Mouse (Mus musculus) forebrain, embryonic 10.5 days (tissue): ENCODE measurements around the gene Slc36a2. TPM values are rescaled to one million over a fixed set of nuclear protein-coding genes. Genes with fewer than 3 reads are reported as not detected.
"Not testable (repeated sequence)": the region's sequence is repeated elsewhere in the genome, so short reads cannot be mapped to it uniquely, and the experiment has no call there.

ENCODE experiments used
- DNase-seq: peaks from one replicate; pipeline ENCODE4 v3.0.0-alpha.2; 2017; ENCODE audit warnings: low spot score; ENCODE audit errors: extremely low spot score
- H3K27ac ChIP-seq: fragments of 300-500 bp; sonication (generic); 2 replicates; pipeline ENCODE4 v1.5.1; 2016; ENCODE audit warnings: mild to moderate bottlenecking
- H3K27me3 ChIP-seq: fragments of 300-500 bp; sonication (generic); 2 replicates; pipeline ENCODE4 v1.6.1; 2016; ENCODE audit warnings: mild to moderate bottlenecking; ENCODE audit not compliant: poor library complexity, severe bottlenecking
- H3K36me3 ChIP-seq: fragments of 300-500 bp; sonication (generic); replicated peaks from 2 replicates; pipeline ENCODE4 v1.6.1; 2016; ENCODE audit warnings: mild to moderate bottlenecking, moderate library complexity
- H3K4me1 ChIP-seq: fragments of 300-500 bp; sonication (generic); 2 replicates; pipeline ENCODE4 v1.6.1; 2016
- H3K4me3 ChIP-seq: fragments of 300-500 bp; sonication (generic); 2 replicates; pipeline ENCODE4 v1.5.1; 2016; ENCODE audit warnings: mild to moderate bottlenecking, moderate library complexity
- H3K9me3 ChIP-seq: fragments of 300-500 bp; sonication (generic); 2 replicates; pipeline ENCODE4 v1.6.1; 2016; ENCODE audit warnings: mild to moderate bottlenecking, moderate library complexity
- WGBS: fragments of 180-500 bp; shearing (Covaris S2); methylation state at CpG from one replicate; pipeline ENCODE4 v1.1.7; 2016; 5-methylcytosine and 5-hydroxymethylcytosine counted together
- polyA plus RNA-seq: library from polyadenylated mRNA; unstranded; fragments of >200 nt; fragmentation: Nextera tagmentation; extraction: Ambion mirVana; gene quantifications from 2 replicates; pipeline ENCODE4 v1.2.1, GENCODE M21; 2016

Gene Slc36a2
- polyA plus RNA-seq, 1 experiment from 2014 or later, result 0.46 TPM

DNA sequence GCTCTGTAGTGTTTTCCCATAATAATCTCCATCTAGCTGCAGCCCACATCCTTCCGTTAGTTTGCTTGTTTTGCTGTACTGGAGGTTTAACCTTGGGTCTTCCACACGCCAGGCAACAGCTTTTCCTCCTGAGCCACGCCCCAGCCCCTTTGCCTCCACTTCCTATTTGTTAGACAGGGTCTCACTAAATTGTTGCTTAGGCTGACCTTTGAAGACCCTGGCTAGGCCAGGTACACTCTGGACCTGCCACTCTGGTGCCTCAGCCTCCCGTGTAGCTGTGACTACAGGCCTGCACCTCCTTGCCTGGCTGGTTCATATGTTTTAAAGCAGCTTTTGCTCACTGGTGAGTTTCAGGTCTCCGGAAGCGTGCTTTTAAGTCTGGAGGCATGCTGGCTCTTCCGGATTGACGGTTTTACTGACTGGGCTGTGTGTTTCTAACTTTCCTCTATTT, 64.0 kb downstream of the Slc36a2 start:
- H3K27me3 ChIP-seq, result no peaks in the 10 kb centered on the region
- no peak for DNase-seq
- no peak overlapping the region for H3K27ac ChIP-seq
- WGBS, result 84% methylated on average over 8 of the region's 8 CpGs
- H3K4me3 ChIP-seq, result no peak overlapping the region
- H3K9me3 ChIP-seq, result peaks cover 5% of the 10 kb centered on the region; the same call in 1 of the 2 replicates
- no peaks in the 10 kb centered on the region for H3K36me3 ChIP-seq
- H3K4me1 ChIP-seq, result no peaks in the 10 kb centered on the region

DNA sequence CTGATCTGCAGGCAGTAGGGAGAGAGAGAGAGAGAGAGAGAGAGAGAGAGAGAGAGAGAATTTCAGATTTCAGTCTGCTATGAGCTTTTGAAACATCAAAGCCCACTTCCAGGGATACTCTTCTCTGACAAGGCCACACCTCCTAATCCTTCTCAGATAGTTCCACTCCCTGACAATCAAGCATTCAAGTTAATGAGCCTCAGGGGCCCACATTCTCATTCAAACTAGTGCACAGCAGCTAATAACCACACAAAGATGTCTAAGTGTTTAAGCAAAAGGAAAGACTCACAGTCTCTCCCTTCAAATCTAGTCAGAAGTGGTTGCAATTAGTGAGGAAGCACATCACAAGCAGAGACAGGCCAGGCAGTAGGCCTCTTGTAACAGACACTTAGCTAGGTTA, 64.6 kb downstream of the Slc36a2 start:
- no peaks in the 10 kb centered on the region for H3K4me1 ChIP-seq
- no peak for DNase-seq
- no peaks in the 10 kb centered on the region for H3K27me3 ChIP-seq
- no peak overlapping the region for H3K4me3 ChIP-seq
- peaks cover 5% of the 10 kb centered on the region; the same call in 1 of the 2 replicates for H3K9me3 ChIP-seq
- H3K36me3 ChIP-seq, result no peaks in the 10 kb centered on the region
- no peak overlapping the region for H3K27ac ChIP-seq

GRCm38 (mm10) chr11:55117031-55117430, 67.8 kb downstream of the Slc36a2 start:
- Histone ChIP-seq H3K27me3 (no peaks in the 10 kb centered on the region), H3K4me3 (no peak overlapping the region), H3K4me1 (peaks cover 10% of the 10 kb centered on the region), H3K27ac (no peak overlapping the region), H3K9me3 (peaks cover 5% of the 10 kb centered on the region; the same call in 1 of the 2 replicates), H3K36me3 (no peaks in the 10 kb centered on the region)
- no peak for DNase-seq
- 86% methylated on average over 2 of the region's 2 CpGs for WGBS

GRCm38 (mm10) chr11:55116004-55116403, 68.9 kb downstream of the Slc36a2 start:
- 93% methylated on average over 3 of the region's 3 CpGs for WGBS
- Histone ChIP-seq H3K27ac (no peak overlapping the region), H3K4me3 (no peak overlapping the region), H3K36me3 (no peaks in the 10 kb centered on the region), H3K27me3 (no peaks in the 10 kb centered on the region), H3K9me3 (peaks cover 5% of the 10 kb centered on the region; the same call in 1 of the 2 replicates), H3K4me1 (peaks cover 10% of the 10 kb centered on the region)
- DNase-seq, result no peak

DNA sequence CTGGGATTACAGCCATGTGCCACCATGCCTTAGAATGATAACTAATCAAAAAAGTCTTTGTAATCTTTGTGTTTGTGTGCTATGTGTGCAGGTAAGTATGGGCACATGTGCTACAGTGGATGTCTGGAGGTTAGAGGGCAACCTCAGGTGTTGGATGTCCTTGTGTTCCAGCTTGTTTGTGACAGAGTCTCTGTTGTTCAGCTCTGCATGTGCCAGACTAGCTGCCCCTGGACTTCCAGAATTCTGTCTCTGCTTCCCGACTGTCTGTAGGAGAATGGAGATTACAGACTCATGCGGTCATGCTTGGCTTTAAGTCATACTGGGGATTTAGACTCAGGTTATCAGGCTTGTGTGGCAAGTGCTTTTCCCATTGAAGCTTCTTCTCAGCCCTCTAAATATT, 70.6 kb downstream of the Slc36a2 start:
- no peak overlapping the region for H3K27ac ChIP-seq
- no peak for DNase-seq
- 88% methylated on average over 2 of the region's 2 CpGs for WGBS

GRCm38 (mm10) chr11:55113861-55114250, 71.0 kb downstream of the Slc36a2 start:
- H3K27ac ChIP-seq, H3K9me3 ChIP-seq, DNase-seq, H3K27me3 ChIP-seq, H3K36me3 ChIP-seq, H3K4me3 ChIP-seq: not testable (repeated sequence)
- H3K4me1 ChIP-seq, result peaks cover 10% of the 10 kb centered on the region
- WGBS, result 65% methylated on average over 4 of the region's 4 CpGs

More for the DNA sequence above, 70.6 kb downstream of the Slc36a2 start:
- peaks cover 10% of the 10 kb centered on the region for H3K4me1 ChIP-seq
- H3K9me3 ChIP-seq, result no peaks in the 10 kb centered on the region
- no peaks in the 10 kb centered on the region for H3K36me3 ChIP-seq
- H3K4me3 ChIP-seq, result no peak overlapping the region
- H3K27me3 ChIP-seq, result no peaks in the 10 kb centered on the region

- DNase-seq, result no peak
- no peak overlapping the region for H3K27ac ChIP-seq
- H3K36me3 ChIP-seq, result no peaks in the 10 kb centered on the region
- no peaks in the 10 kb centered on the region for H3K27me3 ChIP-seq
- no peak overlapping the region for H3K4me3 ChIP-seq
- no peaks in the 10 kb centered on the region for H3K9me3 ChIP-seq
- 70% methylated on average over 7 of the region's 7 CpGs for WGBS
- H3K4me1 ChIP-seq, result peaks cover 10% of the 10 kb centered on the region
These were observed 71.5 kb downstream of the Slc36a2 start for GRCm38 (mm10) chr11:55113209-55113860.

GRCm38 (mm10) chr11:55110566-55111169, 74.2 kb downstream of the Slc36a2 start:
- Histone ChIP-seq H3K4me3 (no peak overlapping the region), H3K27me3 (no peaks in the 10 kb centered on the region), H3K9me3 (no peaks in the 10 kb centered on the region), H3K4me1 (peaks cover 10% of the 10 kb centered on the region), H3K36me3 (no peaks in the 10 kb centered on the region), H3K27ac (no peak overlapping the region)
- WGBS, result 84% methylated on average over 7 of the region's 7 CpGs
- no peak for DNase-seq

DNA sequence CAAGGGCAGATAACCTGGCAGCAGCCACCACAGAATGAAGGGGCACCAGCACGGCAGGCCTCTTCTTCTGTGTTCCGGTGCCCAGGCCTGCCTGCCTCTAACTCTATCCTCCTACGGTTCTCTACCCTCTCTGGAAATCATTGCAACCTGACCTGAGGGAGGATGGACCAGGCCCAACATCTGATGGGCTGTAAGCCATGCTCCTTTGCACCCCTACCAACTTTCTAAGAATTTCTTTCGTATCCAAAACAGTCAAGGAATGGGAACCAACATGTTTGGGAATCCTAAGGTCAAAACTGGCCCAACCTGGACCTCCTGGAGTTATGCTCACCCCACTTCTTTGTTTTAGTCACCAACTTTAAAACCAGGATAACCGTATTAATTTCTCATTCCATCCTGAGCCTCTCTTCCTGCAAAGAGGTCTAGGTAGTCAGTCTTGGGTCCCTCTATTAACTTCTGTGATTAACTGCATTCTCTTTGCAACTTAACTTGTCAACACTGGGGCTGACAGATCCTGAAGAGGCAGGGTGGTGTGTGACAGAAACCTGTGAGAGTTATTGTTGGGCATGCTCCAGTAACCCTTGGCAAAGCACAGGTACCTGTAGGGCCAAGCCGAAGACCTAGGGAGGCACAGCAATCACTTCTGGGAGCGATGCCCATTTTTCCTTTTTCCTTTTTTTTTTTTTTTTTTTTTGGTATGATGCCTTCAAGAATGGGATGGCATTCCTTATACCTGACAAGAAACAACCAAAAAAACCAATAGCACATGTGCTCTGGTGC, 75.2 kb downstream of the Slc36a2 start:
- H3K9me3 ChIP-seq, result no peaks in the 10 kb centered on the region
- no peak for DNase-seq
- WGBS, result 92% methylated on average over 7 of the region's 7 CpGs
- H3K4me1 ChIP-seq, result peaks cover 10% of the 10 kb centered on the region
- no peak overlapping the region for H3K4me3 ChIP-seq
- H3K27ac ChIP-seq, result no peak overlapping the region
- no peaks in the 10 kb centered on the region for H3K27me3 ChIP-seq
- H3K36me3 ChIP-seq, result no peaks in the 10 kb centered on the region

Other genes with a start within 250 kb of the Slc36a2 start
- gene Tnip1, start 222.2 kb downstream of the Slc36a2 start, polyA plus RNA-seq, result 8.8 and 10.0 TPM in 2 replicates
- 35.4 and 38.9 TPM in 2 replicates for gene Anxa6, start 151.6 kb downstream of the Slc36a2 start, polyA plus RNA-seq
- gene Ccdc69, start 106.9 kb downstream of the Slc36a2 start, polyA plus RNA-seq, result 0.25 and 0.73 TPM in 2 replicates
- 7.2 and 7.8 TPM in 2 replicates for gene Gm2a, start 87.0 kb downstream of the Slc36a2 start, polyA plus RNA-seq
- not detected in 2 replicates for gene Slc36a3, start 33.4 kb downstream of the Slc36a2 start, polyA plus RNA-seq
- 1.1 and 1.4 TPM in 2 replicates for gene Slc36a1, start 19.3 kb upstream of the Slc36a2 start, polyA plus RNA-seq
- 0.02 and 0.05 TPM in 2 replicates for gene Fat2, start 151.5 kb upstream of the Slc36a2 start, polyA plus RNA-seq
- 311 and 318 TPM in 2 replicates for gene Sparc, start 238.1 kb upstream of the Slc36a2 start, polyA plus RNA-seq